Mouse (Mus musculus): ENCODE measurements around the gene Odf3l2. TPM values are rescaled to one million over a fixed set of nuclear protein-coding genes. Genes with fewer than 3 reads are reported as not detected.

The Odf3l2 gene
- polyA plus RNA-seq (2016; fragmentation: Nextera tagmentation; extraction: Ambion mirVana), result not detected in 2 replicates

- Histone ChIP-seq H3K4me1 (no peaks in the 10 kb centered on the region), H3K9ac (no peak within 1 kb of the TSS), H3K27ac (no peak within 1 kb of the TSS), H3K4me2 (replicated peaks) (no peak within 1 kb of the TSS), H3K9me3 (no peaks in the 10 kb centered on the region), H3K4me3 (no peak within 1 kb of the TSS), H3K36me3 (no peaks in the 10 kb centered on the region), H3K27me3 (replicated peaks) (no peaks in the 10 kb centered on the region)
- ATAC-seq (ENCODE audit: low FRiP score, low read depth), result no peak
- WGBS, result 77% methylated on average over 8 of the region's 8 CpGs
Measured at GRCm38 (mm10) chr10:79645711-79646110, at the start of gene Odf3l2. Odf3l2 (minus strand) TSS chr10:79645738.

- ATAC-seq (ENCODE audit: low FRiP score, low read depth), result no peak
- Histone ChIP-seq H3K4me1 (0 out of 2 replicates have a peak, but pooled peaks cover 4% of the 10 kb centered on the region), H3K36me3 (peaks cover 1% of the 10 kb centered on the region), H3K4me2 (replicated peaks) (no peak overlapping the region), H3K9me3 (0 out of 2 replicates have a peak, but pooled peaks cover 3% of the 10 kb centered on the region), H3K4me3 (no peak overlapping the region), H3K27ac (no peak overlapping the region), H3K9ac (no peak overlapping the region), H3K27me3 (replicated peaks) (no peaks in the 10 kb centered on the region)
- WGBS, result 83% methylated on average over 6 of the region's 6 CpGs
Measured at GRCm38 (mm10) chr10:79694379-79694655, 48.8 kb upstream of the Odf3l2 start.

GRCm38 (mm10) chr10:79693580-79694378 is 48.2 kb upstream of the Odf3l2 start:
- Histone ChIP-seq H3K4me1 (0 out of 2 replicates have a peak, but pooled peaks cover 4% of the 10 kb centered on the region), H3K27me3 (replicated peaks) (no peaks in the 10 kb centered on the region), H3K36me3 (peaks cover 7% of the 10 kb centered on the region), H3K9me3 (0 out of 2 replicates have a peak, but pooled peaks cover 3% of the 10 kb centered on the region), H3K9ac (no peak overlapping the region), H3K4me2 (replicated peaks) (no peak overlapping the region), H3K4me3 (no peak overlapping the region), H3K27ac (no peak overlapping the region)
- WGBS, result 77% methylated on average over 12 of the region's 12 CpGs
- ATAC-seq (ENCODE audit: low FRiP score, low read depth), result no peak

DNA sequence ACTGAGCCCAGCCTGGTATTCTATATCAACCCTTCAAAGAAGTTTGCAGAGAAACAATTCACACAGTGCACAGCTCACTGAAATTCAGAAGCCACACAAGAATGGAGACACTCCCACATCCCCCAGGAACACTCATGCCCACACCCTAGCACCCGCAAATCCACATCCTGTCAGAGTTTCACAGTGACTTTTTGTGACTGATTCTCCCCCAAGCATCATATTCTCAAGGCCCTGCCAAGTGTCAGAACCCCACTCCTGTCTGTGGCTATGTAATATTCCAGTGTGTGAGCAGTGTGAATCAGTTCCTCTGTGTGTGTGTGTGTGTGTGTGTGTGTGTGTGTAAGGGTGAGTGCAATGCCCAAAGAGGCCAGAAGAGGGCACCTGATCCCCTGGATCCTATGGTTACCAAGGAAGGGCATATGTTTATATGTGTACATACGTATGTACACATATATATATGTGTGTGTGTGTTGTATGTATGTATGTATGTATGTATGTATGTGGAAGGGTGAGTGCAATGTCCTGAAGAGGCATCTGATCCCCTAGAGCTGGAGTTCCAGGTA is 46.5 kb upstream of the Odf3l2 start:
- H3K27ac ChIP-seq, result no peak overlapping the region
- H3K27me3 ChIP-seq (replicated peaks), result no peaks in the 10 kb centered on the region
- 97% methylated on average over 2 of the region's 2 CpGs for WGBS
- no peak overlapping the region for H3K4me3 ChIP-seq
- no peak for ATAC-seq (ENCODE audit: low FRiP score, low read depth)
- peaks cover 24% of the 10 kb centered on the region for H3K36me3 ChIP-seq
- H3K4me2 ChIP-seq (replicated peaks), result no peak overlapping the region
- no peak overlapping the region for H3K9ac ChIP-seq
- H3K4me1 ChIP-seq, result 0 out of 2 replicates have a peak, but pooled peaks cover 4% of the 10 kb centered on the region
- 0 out of 2 replicates have a peak, but pooled peaks cover 3% of the 10 kb centered on the region for H3K9me3 ChIP-seq

GRCm38 (mm10) chr10:79689178-79689577 is 43.6 kb upstream of the Odf3l2 start:
- H3K9me3 ChIP-seq, result 0 out of 2 replicates have a peak, but pooled peaks cover 3% of the 10 kb centered on the region
- ATAC-seq (ENCODE audit: low FRiP score, low read depth), result no peak
- no peak overlapping the region for H3K4me3 ChIP-seq
- 89% methylated on average over 3 of the region's 3 CpGs for WGBS
- no peaks in the 10 kb centered on the region for H3K27me3 ChIP-seq (replicated peaks)
- H3K36me3 ChIP-seq, result peaks cover 52% of the 10 kb centered on the region
- no peak overlapping the region for H3K27ac ChIP-seq
- H3K4me1 ChIP-seq, result 0 out of 2 replicates have a peak, but pooled peaks cover under 1% of the 10 kb centered on the region
- H3K4me2 ChIP-seq (replicated peaks), result no peak overlapping the region
- H3K9ac ChIP-seq, result no peak overlapping the region

- Histone ChIP-seq H3K27me3 (replicated peaks) (no peaks in the 10 kb centered on the region), H3K27ac (no peak within 1 kb of the TSS), H3K4me3 (no peak within 1 kb of the TSS), H3K36me3 (peaks cover 52% of the 10 kb centered on the region), H3K9ac (no peak within 1 kb of the TSS), H3K4me2 (replicated peaks) (no peak within 1 kb of the TSS), H3K4me1 (peaks cover 5% of the 10 kb centered on the region), H3K9me3 (0 out of 2 replicates have a peak, but pooled peaks cover 3% of the 10 kb centered on the region)
- ATAC-seq (ENCODE audit: low FRiP score, low read depth), result no peak
- WGBS, result 77% methylated on average over 4 of the region's 4 CpGs
Measured at GRCm38 (mm10) chr10:79688720-79689119, 43.2 kb upstream of the Odf3l2 start, which contains the start of gene Gzmm. Gzmm (plus strand) TSS chr10:79689020.

GRCm38 (mm10) chr10:79687513-79687912 is 42.0 kb upstream of the Odf3l2 start:
- Histone ChIP-seq H3K36me3 (peaks cover 52% of the 10 kb centered on the region), H3K4me2 (replicated peaks) (no peak overlapping the region), H3K4me1 (peaks cover 15% of the 10 kb centered on the region), H3K27ac (no peak overlapping the region), H3K9ac (no peak overlapping the region), H3K27me3 (replicated peaks) (no peaks in the 10 kb centered on the region), H3K4me3 (no peak overlapping the region), H3K9me3 (0 out of 2 replicates have a peak, but pooled peaks cover 3% of the 10 kb centered on the region)
- WGBS, result 97% methylated on average over 6 of the region's 6 CpGs
- ATAC-seq (ENCODE audit: low FRiP score, low read depth), result no peak

GRCm38 (mm10) chr10:79686691-79687090 is 41.2 kb upstream of the Odf3l2 start:
- ATAC-seq (ENCODE audit: low FRiP score, low read depth), result no peak
- Histone ChIP-seq H3K36me3 (peaks cover 52% of the 10 kb centered on the region), H3K4me3 (no peak overlapping the region)

GRCm38 (mm10) chr10:79686219-79686618 is 40.7 kb upstream of the Odf3l2 start:
- Histone ChIP-seq H3K4me3 (no peak overlapping the region), H3K27ac (no peak overlapping the region), H3K9ac (no peak overlapping the region), H3K4me1 (peaks cover 16% of the 10 kb centered on the region), H3K4me2 (replicated peaks) (no peak overlapping the region), H3K36me3 (peaks cover 52% of the 10 kb centered on the region), H3K27me3 (replicated peaks) (no peaks in the 10 kb centered on the region), H3K9me3 (no peaks in the 10 kb centered on the region)
- WGBS, result 88% methylated on average over 2 of the region's 2 CpGs
- no peak for ATAC-seq (ENCODE audit: low FRiP score, low read depth)

More at GRCm38 (mm10) chr10:79686691-79687090, 41.2 kb upstream of the Odf3l2 start:
- Histone ChIP-seq H3K9me3 (no peaks in the 10 kb centered on the region), H3K27ac (no peak overlapping the region), H3K4me2 (replicated peaks) (no peak overlapping the region), H3K9ac (no peak overlapping the region), H3K4me1 (peaks cover 15% of the 10 kb centered on the region), H3K27me3 (replicated peaks) (no peaks in the 10 kb centered on the region)
- 93% methylated on average over 1 of the region's 1 CpGs for WGBS

- H3K9ac ChIP-seq, result no peak overlapping the region
- H3K36me3 ChIP-seq, result peaks cover 52% of the 10 kb centered on the region
- H3K4me2 ChIP-seq (replicated peaks), result no peak overlapping the region
- WGBS, result 95% methylated on average over 25 of the region's 25 CpGs
- peaks cover 25% of the 10 kb centered on the region for H3K4me1 ChIP-seq
- no peaks in the 10 kb centered on the region for H3K27me3 ChIP-seq (replicated peaks)
- no peaks in the 10 kb centered on the region for H3K9me3 ChIP-seq
- ATAC-seq (ENCODE audit: low FRiP score, low read depth), result no peak
- no peak overlapping the region for H3K27ac ChIP-seq
- H3K4me3 ChIP-seq, result no peak overlapping the region
Measured at GRCm38 (mm10) chr10:79684770-79685600, 39.4 kb upstream of the Odf3l2 start.

GRCm38 (mm10) chr10:79683726-79684640 is 38.4 kb upstream of the Odf3l2 start:
- H3K4me2 ChIP-seq (replicated peaks), result peak overlapping the region; percentile 92
- H3K9ac ChIP-seq, result peak overlapping the region; percentile 76; the same call in 1 of the 2 replicates
- ATAC-seq (ENCODE audit: low FRiP score, low read depth), result no peak
- WGBS, result 94% methylated on average over 6 of the region's 6 CpGs
- peaks cover 48% of the 10 kb centered on the region for H3K36me3 ChIP-seq
- H3K4me1 ChIP-seq, result peaks cover 25% of the 10 kb centered on the region
- no peak overlapping the region for H3K4me3 ChIP-seq
- no peaks in the 10 kb centered on the region for H3K27me3 ChIP-seq (replicated peaks)
- H3K27ac ChIP-seq, result no peak overlapping the region
- no peaks in the 10 kb centered on the region for H3K9me3 ChIP-seq

All from neural tube, embryonic 12.5 days (tissue).